In genomic region chr1:7010184-7010583, GRCm38 (mm10) we compare ENCODE assay signal across 9 mouse cellular contexts.
DNase-seq lines count a peak whose midpoint lies in the region; ATAC-seq and TF ChIP-seq lines count a peak whose summit lies in the region.
"Had no signal": no experiment of that assay in that cellular context is flagged by ENCODE, and none has a peak within 500 bp of the region (broad histone marks: within the 10 kb centered on the region; RNA-seq: fewer than 3 reads in every experiment).

No protein-coding gene starts in this region.

- no peak overlapping the region for H3K4me2 ChIP-seq in hindbrain, embryonic 14.5 days (replicated peaks)
- no peak overlapping the region for H3K4me2 ChIP-seq in hindbrain, embryonic 13.5 days
- H3K4me2 ChIP-seq in stomach, postnatal 0 days (replicated peaks; ENCODE audit: low read depth): no peak overlapping the region
- H3K4me2 ChIP-seq in intestine, embryonic 16.5 days (ENCODE audit: low read depth, low read length): no peak overlapping the region
- H3K4me2 ChIP-seq: limb, embryonic 13.5 days had no signal

- no peak overlapping the region for H3K4me3 ChIP-seq in hindbrain, embryonic 14.5 days (replicated peaks; ENCODE audit: low read length)
- H3K4me3 ChIP-seq in hindbrain, embryonic 13.5 days: no peak overlapping the region
- no peak overlapping the region for H3K4me3 ChIP-seq in kidney, adult 2 months (ENCODE audit: insufficient read depth, low read depth, low read length)
- H3K4me3 ChIP-seq in stomach, postnatal 0 days (ENCODE audit: low read depth, low read length): no peak overlapping the region
- no peak overlapping the region for H3K4me3 ChIP-seq in intestine, embryonic 16.5 days (ENCODE audit: low read length)
- H3K4me3 ChIP-seq: limb, embryonic 13.5 days had no signal

- peak; percentile 40 for DNase-seq in hindbrain, embryonic 14.5 days (ENCODE audit: low spot score)
- DNase-seq in ES-CJ7 (ENCODE audit: low read depth, low spot score): peak; percentile 79
- DNase-seq in cerebellum, adult 18-20 months: peak; percentile 31 to 37
- DNase-seq in kidney, adult 2 months: peak; percentile 61
- DNase-seq in left cerebral cortex, postnatal 10 days (ENCODE audit: extremely low spot score in 1 of 2, low spot score in 2 of 2): peak; percentile 30 to 50
- DNase-seq in stomach, postnatal 0 days (ENCODE audit: low spot score): peak; percentile 44

- no peak for TF ChIP-seq EP300 in stomach, postnatal 0 days (optimal IDR thresholded peaks at IDR 0.05)

- WGBS in hindbrain, embryonic 14.5 days: 34% methylated on average over 1 of the region's 1 CpGs
- WGBS in hindbrain, embryonic 13.5 days: 22% methylated on average over 1 of the region's 1 CpGs
- 0% methylated on average over 1 of the region's 1 CpGs for WGBS in kidney, adult 2 months
- 23% methylated on average over 1 of the region's 1 CpGs for WGBS in stomach, postnatal 0 days
- 29% methylated on average over 1 of the region's 1 CpGs for WGBS in intestine, embryonic 16.5 days

- no peaks in the 10 kb centered on the region for H3K4me1 ChIP-seq in hindbrain, embryonic 14.5 days (replicated peaks; ENCODE audit: control insufficient read depth, insufficient read depth, low read length)
- H3K4me1 ChIP-seq in hindbrain, embryonic 13.5 days (replicated peaks): no peaks in the 10 kb centered on the region
- no peaks in the 10 kb centered on the region for H3K4me1 ChIP-seq in kidney, adult 2 months (ENCODE audit: control insufficient read depth, insufficient read depth, low read length)
- H3K4me1 ChIP-seq in stomach, postnatal 0 days (replicated peaks; ENCODE audit: control insufficient read depth, insufficient read depth): no peaks in the 10 kb centered on the region
- H3K4me1 ChIP-seq in intestine, embryonic 16.5 days (ENCODE audit: control insufficient read depth, insufficient read depth, low read length): no peaks in the 10 kb centered on the region
- H3K4me1 ChIP-seq: limb, embryonic 13.5 days had no signal

- H3K9me3 ChIP-seq in hindbrain, embryonic 14.5 days (ENCODE audit: control insufficient read depth, low read length): 0 out of 2 replicates have a peak, but pooled peaks cover 4% of the 10 kb centered on the region
- H3K9me3 ChIP-seq in hindbrain, embryonic 13.5 days: no peaks in the 10 kb centered on the region
- no peaks in the 10 kb centered on the region for H3K9me3 ChIP-seq in stomach, postnatal 0 days (ENCODE audit: control insufficient read depth, low read length)
- H3K9me3 ChIP-seq in intestine, embryonic 16.5 days (ENCODE audit: control insufficient read depth, low read length): no peaks in the 10 kb centered on the region

- ATAC-seq in hindbrain, embryonic 14.5 days (ENCODE audit: low FRiP score): no peak
- ATAC-seq in hindbrain, embryonic 13.5 days (ENCODE audit: low FRiP score): no peak
- ATAC-seq in stomach, postnatal 0 days (ENCODE audit: low FRiP score, low TSS enrichment): no peak
- no peak for ATAC-seq in intestine, embryonic 16.5 days

- intact Hi-C loops in left cerebral cortex, postnatal 10 days (cut with DNase I): loop anchor here (5.0 kb wide), 1 partner anchor 192 kb away; no protein-coding TSS in a partner anchor

- TF ChIP-seq POLR2A in kidney, adult 2 months (IDR thresholded peaks at IDR 0.05; ENCODE audit: low read depth, low read length): no peak

- no peak overlapping the region for H3K27ac ChIP-seq in hindbrain, embryonic 14.5 days
- H3K27ac ChIP-seq in hindbrain, embryonic 13.5 days: no peak overlapping the region
- no peak overlapping the region for H3K27ac ChIP-seq in kidney, adult 2 months (ENCODE audit: insufficient read depth, low read depth, low read length)
- no peak overlapping the region for H3K27ac ChIP-seq in stomach, postnatal 0 days (replicated peaks)
- H3K27ac ChIP-seq in intestine, embryonic 16.5 days (ENCODE audit: low read length): no peak overlapping the region
- H3K27ac ChIP-seq: limb, embryonic 13.5 days had no signal

- TF ChIP-seq CTCF in kidney, adult 2 months (conservative IDR thresholded peaks at IDR 0.05; ENCODE audit: insufficient read depth, insufficient read length, low read depth, low read length): peak; percentile 40
- TF ChIP-seq CTCF in stomach, postnatal 0 days (IDR thresholded peaks at IDR 0.05; ENCODE audit: low read depth): peak; percentile 84

- no peak overlapping the region for H3K9ac ChIP-seq in hindbrain, embryonic 14.5 days
- H3K9ac ChIP-seq in hindbrain, embryonic 13.5 days: no peak overlapping the region
- no peak overlapping the region for H3K9ac ChIP-seq in stomach, postnatal 0 days (ENCODE audit: low read length)
- no peak overlapping the region for H3K9ac ChIP-seq in intestine, embryonic 16.5 days (ENCODE audit: low read depth, low read length)
- H3K9ac ChIP-seq: limb, embryonic 13.5 days had no signal

- H3K36me3 ChIP-seq in hindbrain, embryonic 14.5 days (replicated peaks; ENCODE audit: control insufficient read depth, insufficient read depth): no peaks in the 10 kb centered on the region
- no peaks in the 10 kb centered on the region for H3K36me3 ChIP-seq in hindbrain, embryonic 13.5 days
- H3K36me3 ChIP-seq in kidney, adult 2 months (ENCODE audit: control insufficient read depth, insufficient read depth, low read length): no peaks in the 10 kb centered on the region
- H3K36me3 ChIP-seq in stomach, postnatal 0 days (ENCODE audit: control insufficient read depth, insufficient read depth, low read length): no peaks in the 10 kb centered on the region
- no peaks in the 10 kb centered on the region for H3K36me3 ChIP-seq in intestine, embryonic 16.5 days (ENCODE audit: control insufficient read depth, insufficient read depth, low read length)
- H3K36me3 ChIP-seq: limb, embryonic 13.5 days had no signal

- H3K27me3 ChIP-seq in hindbrain, embryonic 14.5 days (ENCODE audit: control insufficient read depth, insufficient read depth, low read length): no peaks in the 10 kb centered on the region
- H3K27me3 ChIP-seq in hindbrain, embryonic 13.5 days: no peaks in the 10 kb centered on the region
- H3K27me3 ChIP-seq in kidney, adult 2 months (replicated peaks; ENCODE audit: control insufficient read depth, insufficient read depth, low read length): no peaks in the 10 kb centered on the region
- H3K27me3 ChIP-seq in stomach, postnatal 0 days (ENCODE audit: control insufficient read depth, insufficient read depth, low read length): no peaks in the 10 kb centered on the region
- H3K27me3 ChIP-seq in intestine, embryonic 16.5 days (replicated peaks; ENCODE audit: control insufficient read depth, insufficient read depth, low read length): no peaks in the 10 kb centered on the region
- H3K27me3 ChIP-seq: limb, embryonic 13.5 days had no signal
